Mouse (Mus musculus) E14TG2a.4 (cell line): ENCODE results near the gene Lrrc40.

Source experiments
- CTCF ChIP-seq: conservative IDR thresholded peaks from 2 replicates; pipeline ENCODE4 v1.5.1; 2014; ENCODE audit warnings: low read length
- NANOG ChIP-seq: IDR thresholded peaks from 2 replicates; pipeline ENCODE4 v1.6.1; 2014; ENCODE audit warnings: borderline replicate concordance, low read length, mixed read lengths
- POU5F1 ChIP-seq: IDR thresholded peaks from 2 replicates; pipeline ENCODE4 v1.6.1; 2014; ENCODE audit warnings: low read length, borderline replicate concordance

DNA sequence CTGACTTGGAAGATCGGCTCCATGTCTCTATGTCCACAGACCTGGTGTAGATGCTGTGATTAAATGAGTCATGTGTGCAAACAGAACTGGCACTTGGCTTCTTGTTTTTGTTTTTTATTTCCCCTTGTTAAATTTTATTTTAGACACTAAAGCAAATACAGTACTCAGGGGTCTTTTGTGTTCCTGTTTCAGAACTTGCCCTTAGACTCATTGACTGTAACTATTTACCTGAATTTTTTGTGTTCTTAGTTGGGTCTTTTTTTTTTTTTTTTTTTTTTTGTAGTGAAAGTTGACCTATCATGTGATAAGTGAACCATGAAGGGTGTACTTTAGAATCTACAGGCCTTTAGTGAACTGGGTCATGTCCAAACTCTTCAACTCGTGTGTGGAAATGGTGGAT, 4.3 kb downstream of the Lrrc40 start:
- TF ChIP-seq CTCF, result no peak
- no peak for TF ChIP-seq POU5F1
- TF ChIP-seq NANOG, result no peak
